Mouse (Mus musculus): ENCODE measurements around the gene Itprid2.

DNA sequence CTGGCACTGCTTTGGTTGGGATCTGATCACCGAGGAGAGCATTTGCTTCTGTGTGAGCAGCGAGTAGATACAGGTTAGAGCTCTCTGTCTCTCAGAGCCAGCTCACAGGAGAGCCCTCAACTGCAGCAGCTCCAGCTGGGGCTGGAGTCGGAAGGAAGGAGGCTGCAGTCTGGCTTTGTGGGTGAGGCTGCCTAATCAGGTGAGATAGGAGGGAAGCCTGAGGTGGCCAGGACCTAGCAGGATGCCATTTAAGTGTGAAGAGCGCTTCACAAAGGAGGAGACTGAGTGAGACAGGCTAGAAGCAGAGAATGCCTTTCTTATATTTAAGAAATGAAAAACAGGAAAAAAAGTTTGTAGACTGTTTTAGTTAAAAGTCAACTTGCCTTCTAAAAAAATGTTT, 11.9 kb downstream of the Itprid2 start:
- TF ChIP-seq CTCF (IDR thresholded peaks at IDR 0.05; ENCODE audit: insufficient read depth, low read length) (no peak), POLR2A (IDR thresholded peaks at IDR 0.05; ENCODE audit: borderline replicate concordance, extremely low read depth, low read depth, low read length) (no peak)
